Mouse (Mus musculus) lung, embryonic 15.5 days (tissue): ENCODE results near the gene Mptx2. TPM values are rescaled to one million over a fixed set of nuclear protein-coding genes. Genes with fewer than 3 reads are reported as not detected.
"Not testable (repeated sequence)": the region's sequence is repeated elsewhere in the genome, so short reads cannot be mapped to it uniquely, and the experiment has no call there.

Source experiments
- ATAC-seq: fragments of 200-750 bp; cut with Nextera tagmentation; 2 replicates; pipeline ENCODE4 v1.8.0; 2017; ENCODE audit warnings: moderate number of reproducible peaks, borderline replicate concordance; ENCODE audit not compliant: low FRiP score, low TSS enrichment; ENCODE audit errors: extremely low read depth
- H3K27ac ChIP-seq: fragments of 300-500 bp; sonication (generic); 2 replicates; pipeline ENCODE4 v1.5.1; 2015; ENCODE audit warnings: moderate library complexity, mild to moderate bottlenecking, inconsistent platforms
- H3K27me3 ChIP-seq: fragments of 300-500 bp; sonication (generic); 2 replicates; pipeline ENCODE4 v1.6.1; 2015; ENCODE audit warnings: inconsistent platforms
- H3K36me3 ChIP-seq: fragments of 300-500 bp; sonication (generic); 2 replicates; pipeline ENCODE4 v1.6.1; 2015; ENCODE audit warnings: inconsistent platforms
- H3K4me1 ChIP-seq: fragments of 300-500 bp; sonication (generic); 2 replicates; pipeline ENCODE4 v1.6.1; 2015; ENCODE audit warnings: inconsistent platforms
- H3K4me2 ChIP-seq: fragments of 300-500 bp; sonication (generic); 2 replicates; pipeline ENCODE4 v1.6.1; 2015; ENCODE audit warnings: inconsistent platforms, mild to moderate bottlenecking, moderate library complexity
- H3K4me3 ChIP-seq: fragments of 300-500 bp; sonication (generic); 2 replicates; pipeline ENCODE4 v1.5.1; 2015; ENCODE audit warnings: mild to moderate bottlenecking, inconsistent platforms
- H3K9ac ChIP-seq: fragments of 300-500 bp; sonication (generic); 2 replicates; pipeline ENCODE4 v1.6.1; 2015; ENCODE audit warnings: inconsistent platforms
- H3K9me3 ChIP-seq: fragments of 300-500 bp; sonication (generic); 2 replicates; pipeline ENCODE4 v1.6.1; 2016; ENCODE audit warnings: inconsistent platforms
- WGBS: fragments of 180-500 bp; shearing (Covaris S2); methylation state at CpG from one replicate; pipeline ENCODE4 v1.1.7; 2015; 5-methylcytosine and 5-hydroxymethylcytosine counted together
- polyA plus RNA-seq: library from polyadenylated mRNA; unstranded; fragments of >200 nt; fragmentation: Nextera tagmentation; extraction: Ambion mirVana; gene quantifications from 2 replicates; pipeline ENCODE4 v1.2.1, GENCODE M21; 2015

Gene Mptx2
- polyA plus RNA-seq: not detected in 2 replicates

DNA sequence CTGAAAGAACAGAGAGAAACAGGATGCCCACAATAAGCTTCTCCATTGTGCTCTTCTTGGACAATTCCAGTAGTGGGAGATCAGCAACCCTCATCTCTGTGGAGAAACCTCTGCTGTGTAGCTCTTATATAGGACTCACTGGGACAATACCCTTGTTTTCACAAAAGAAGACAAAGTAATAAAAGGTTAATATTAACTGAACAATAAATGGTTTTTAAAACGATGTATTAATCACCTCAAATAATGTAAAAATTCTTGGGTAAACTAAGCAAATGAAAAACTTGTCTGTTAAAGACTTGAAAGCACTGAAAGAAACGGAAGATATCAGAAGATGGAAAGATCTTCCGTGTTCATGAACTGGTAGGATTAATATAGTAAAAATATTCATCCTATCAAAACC, at the start of gene Mptx2:
Mptx2 (minus strand) TSS at position 101 of the 400 bp plus-strand sequence.
- ATAC-seq: no peak
- 68% methylated on average over 3 of the region's 3 CpGs for WGBS
- no peak within 1 kb of the TSS for H3K9ac ChIP-seq

DNA sequence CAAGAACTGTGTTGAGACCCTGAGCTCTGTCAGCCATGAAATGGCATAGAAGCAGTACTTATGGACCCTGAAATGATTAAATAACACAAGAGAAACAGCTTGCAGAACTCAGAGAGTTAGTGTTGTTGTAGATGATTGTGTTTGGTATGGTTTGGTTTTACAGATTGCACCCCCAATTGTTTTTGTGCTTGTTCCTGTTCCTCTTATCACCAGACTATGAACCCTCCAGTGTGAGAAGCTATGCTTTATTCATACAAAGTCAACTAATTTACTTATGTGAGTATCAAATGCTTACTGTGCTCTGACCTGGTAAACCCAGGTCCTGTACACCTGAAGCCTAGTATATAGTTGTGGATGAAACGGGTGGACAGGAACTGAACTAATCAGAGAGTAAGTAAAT, 49.0 kb upstream of the Mptx2 start:
- H3K27ac ChIP-seq: no peak overlapping the region
- ATAC-seq: no peak
- no peaks in the 10 kb centered on the region for H3K27me3 ChIP-seq
- WGBS: 78% methylated on average over 1 of the region's 1 CpGs
- H3K9me3 ChIP-seq: no peaks in the 10 kb centered on the region
- H3K36me3 ChIP-seq: no peaks in the 10 kb centered on the region
- no peaks in the 10 kb centered on the region for H3K4me1 ChIP-seq
- no peak overlapping the region for H3K4me3 ChIP-seq
- no peak overlapping the region for H3K9ac ChIP-seq
- no peak overlapping the region for H3K4me2 ChIP-seq

More for the DNA sequence above, at the start of gene Mptx2:
- H3K4me1 ChIP-seq: no peaks in the 10 kb centered on the region
- no peaks in the 10 kb centered on the region for H3K9me3 ChIP-seq
- no peak within 1 kb of the TSS for H3K4me3 ChIP-seq
- no peak within 1 kb of the TSS for H3K27ac ChIP-seq
- no peak within 1 kb of the TSS for H3K4me2 ChIP-seq
- H3K27me3 ChIP-seq: no peaks in the 10 kb centered on the region
- H3K36me3 ChIP-seq: no peaks in the 10 kb centered on the region

DNA sequence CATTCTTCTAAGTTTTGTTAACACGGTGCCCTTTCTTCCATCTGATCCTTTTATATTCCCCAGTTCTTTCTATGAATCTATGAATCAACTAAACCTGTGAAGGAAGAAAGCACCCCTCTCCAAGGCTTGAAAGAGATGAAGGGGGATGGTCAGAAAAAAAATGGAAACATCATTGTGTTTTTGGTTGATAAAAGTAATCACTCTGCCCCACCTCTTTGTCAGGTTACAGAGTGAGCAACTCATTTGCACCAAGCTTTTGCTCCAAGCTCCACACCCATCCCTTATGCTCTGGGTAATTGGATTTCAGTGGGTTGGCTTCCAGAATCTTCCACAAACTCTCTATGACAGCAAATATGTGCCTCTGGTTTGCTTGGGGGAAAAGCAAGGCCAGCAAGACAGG, 47.8 kb upstream of the Mptx2 start:
- H3K9ac ChIP-seq: no peak overlapping the region
- no peak overlapping the region for H3K4me3 ChIP-seq
- H3K36me3 ChIP-seq: no peaks in the 10 kb centered on the region
- no peak for ATAC-seq
- no peak overlapping the region for H3K27ac ChIP-seq
- no peak overlapping the region for H3K4me2 ChIP-seq
- no peaks in the 10 kb centered on the region for H3K4me1 ChIP-seq
- 70% methylated on average over 1 of the region's 1 CpGs for WGBS
- H3K9me3 ChIP-seq: no peaks in the 10 kb centered on the region
- H3K27me3 ChIP-seq: no peaks in the 10 kb centered on the region

DNA sequence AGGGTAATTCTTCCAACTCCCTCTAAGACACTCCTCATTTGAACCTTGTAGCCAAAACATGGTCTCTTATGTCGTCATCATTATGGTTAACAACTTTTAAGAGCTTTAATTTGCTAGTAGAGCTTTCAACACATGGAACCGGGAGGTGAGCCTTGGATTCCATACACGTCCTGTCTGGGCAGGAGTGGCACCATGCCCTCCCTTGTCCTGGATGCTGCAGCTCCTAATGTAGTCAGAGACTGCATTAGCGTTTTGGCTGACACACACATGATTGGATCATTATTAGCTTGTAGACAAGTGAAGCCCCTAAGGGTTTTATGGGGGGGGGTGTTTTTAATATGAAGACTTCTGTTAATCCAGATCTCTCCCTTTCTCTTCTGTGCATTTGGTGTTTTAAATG, 47.4 kb upstream of the Mptx2 start:
- ATAC-seq: no peak
- Histone ChIP-seq H3K4me2 (no peak overlapping the region), H3K27me3 (no peaks in the 10 kb centered on the region), H3K4me1 (no peaks in the 10 kb centered on the region), H3K9ac (no peak overlapping the region), H3K36me3 (no peaks in the 10 kb centered on the region), H3K4me3 (no peak overlapping the region), H3K9me3 (no peaks in the 10 kb centered on the region), H3K27ac (no peak overlapping the region)
- 62% methylated on average over 4 of the region's 4 CpGs for WGBS

DNA sequence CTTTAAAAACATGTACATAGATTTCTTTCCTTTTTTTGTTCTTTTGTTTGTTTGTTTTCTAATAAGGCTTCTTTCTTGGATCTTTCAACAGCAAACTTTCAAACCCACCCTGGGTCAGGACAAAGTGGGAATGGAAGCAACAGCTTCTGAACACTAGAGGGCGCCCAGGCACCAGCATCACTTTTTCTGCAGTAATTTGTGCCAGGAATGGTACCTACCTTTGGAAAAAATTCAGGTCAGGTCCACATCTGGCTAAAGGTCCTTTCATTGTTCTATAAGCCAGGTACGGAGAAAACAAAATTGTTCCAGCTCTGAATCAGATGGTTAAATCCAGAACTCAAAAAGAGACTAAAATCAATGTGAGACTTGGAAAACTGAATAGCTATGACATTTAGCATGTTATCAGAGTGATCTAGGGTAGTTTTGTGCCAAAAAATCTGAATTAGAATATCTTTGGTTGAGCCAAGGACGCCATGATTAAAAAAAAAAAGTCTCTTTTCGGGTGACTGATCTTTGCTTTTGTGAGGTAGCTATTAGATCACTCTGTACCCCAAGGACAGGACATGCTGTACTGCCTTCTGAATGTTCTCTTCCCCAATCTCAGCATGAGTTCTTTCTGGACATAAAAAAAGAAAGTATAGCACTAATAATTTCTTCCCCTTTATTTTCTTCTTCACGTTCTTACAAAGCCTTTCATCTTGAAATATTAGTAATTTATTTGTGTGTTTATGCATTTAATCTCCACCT, 46.4 kb upstream of the Mptx2 start:
- no peaks in the 10 kb centered on the region for H3K36me3 ChIP-seq
- H3K4me3 ChIP-seq: no peak overlapping the region
- ATAC-seq: no peak
- 21% methylated on average over 5 of the region's 5 CpGs for WGBS
- no peaks in the 10 kb centered on the region for H3K27me3 ChIP-seq
- H3K27ac ChIP-seq: no peak overlapping the region
- H3K9ac ChIP-seq: no peak overlapping the region
- H3K4me2 ChIP-seq: no peak overlapping the region
- H3K9me3 ChIP-seq: no peaks in the 10 kb centered on the region
- no peaks in the 10 kb centered on the region for H3K4me1 ChIP-seq

DNA sequence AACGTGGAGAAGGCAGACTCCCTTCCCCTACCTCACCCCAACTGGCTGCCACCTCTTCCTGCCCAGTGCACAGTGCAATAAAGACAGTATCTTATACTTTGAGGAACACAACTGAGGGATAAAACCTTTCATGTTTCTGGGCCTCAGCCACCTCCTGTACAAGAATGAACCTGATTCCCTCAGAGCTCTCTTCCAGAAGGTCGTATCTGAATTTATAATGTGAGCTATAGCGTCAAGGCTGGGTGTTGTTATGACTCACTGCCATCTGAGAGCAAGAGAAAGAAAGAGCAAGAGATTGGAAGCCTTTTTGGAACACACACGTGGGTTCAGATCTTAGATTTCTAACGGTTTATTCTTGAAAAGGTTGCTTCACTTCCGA, 44.7 kb upstream of the Mptx2 start:
- H3K36me3 ChIP-seq: no peaks in the 10 kb centered on the region
- H3K9ac ChIP-seq: no peak overlapping the region
- H3K9me3 ChIP-seq: no peaks in the 10 kb centered on the region
- WGBS: 57% methylated on average over 6 of the region's 6 CpGs
- H3K4me3 ChIP-seq: no peak overlapping the region
- H3K27ac ChIP-seq: no peak overlapping the region
- no peak overlapping the region for H3K4me2 ChIP-seq
- ATAC-seq: no peak
- H3K4me1 ChIP-seq: no peaks in the 10 kb centered on the region
- H3K27me3 ChIP-seq: no peaks in the 10 kb centered on the region

DNA sequence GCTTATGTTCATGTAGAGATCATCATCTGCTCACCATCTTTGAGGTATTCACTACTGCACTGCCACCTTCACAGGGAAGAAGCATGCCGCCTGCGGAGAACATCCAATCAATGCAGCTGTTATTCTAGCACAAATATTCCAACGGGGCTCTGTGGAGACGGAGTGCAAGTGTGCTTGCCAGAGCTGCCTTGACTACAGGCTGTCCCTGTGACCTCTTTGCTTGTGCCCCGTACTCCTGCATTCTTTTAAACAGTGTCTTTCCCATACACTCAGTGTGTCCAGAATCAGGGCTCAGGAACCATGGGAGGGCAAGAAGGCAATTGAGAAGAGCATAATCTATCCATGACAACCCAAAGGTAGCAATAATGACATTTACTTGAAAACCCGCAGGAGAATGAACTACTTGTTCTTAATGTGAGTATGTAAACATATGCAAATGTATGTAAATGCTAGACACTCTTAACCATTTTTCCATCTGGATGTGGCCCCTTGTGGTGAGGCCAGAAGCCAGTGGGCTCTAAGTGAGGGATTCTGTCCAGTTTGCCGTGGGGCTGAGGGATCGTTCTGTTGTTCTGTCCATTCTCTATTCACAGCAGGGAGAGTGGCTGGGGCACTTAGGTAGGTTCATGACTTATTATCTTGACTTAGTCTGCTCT, 44.1 kb upstream of the Mptx2 start:
- no peak overlapping the region for H3K9ac ChIP-seq
- no peaks in the 10 kb centered on the region for H3K9me3 ChIP-seq
- H3K27ac ChIP-seq: no peak overlapping the region
- no peak overlapping the region for H3K4me3 ChIP-seq
- H3K36me3 ChIP-seq: no peaks in the 10 kb centered on the region
- no peak for ATAC-seq
- 61% methylated on average over 8 of the region's 8 CpGs for WGBS
- no peaks in the 10 kb centered on the region for H3K4me1 ChIP-seq
- H3K27me3 ChIP-seq: no peaks in the 10 kb centered on the region
- H3K4me2 ChIP-seq: no peak overlapping the region

DNA sequence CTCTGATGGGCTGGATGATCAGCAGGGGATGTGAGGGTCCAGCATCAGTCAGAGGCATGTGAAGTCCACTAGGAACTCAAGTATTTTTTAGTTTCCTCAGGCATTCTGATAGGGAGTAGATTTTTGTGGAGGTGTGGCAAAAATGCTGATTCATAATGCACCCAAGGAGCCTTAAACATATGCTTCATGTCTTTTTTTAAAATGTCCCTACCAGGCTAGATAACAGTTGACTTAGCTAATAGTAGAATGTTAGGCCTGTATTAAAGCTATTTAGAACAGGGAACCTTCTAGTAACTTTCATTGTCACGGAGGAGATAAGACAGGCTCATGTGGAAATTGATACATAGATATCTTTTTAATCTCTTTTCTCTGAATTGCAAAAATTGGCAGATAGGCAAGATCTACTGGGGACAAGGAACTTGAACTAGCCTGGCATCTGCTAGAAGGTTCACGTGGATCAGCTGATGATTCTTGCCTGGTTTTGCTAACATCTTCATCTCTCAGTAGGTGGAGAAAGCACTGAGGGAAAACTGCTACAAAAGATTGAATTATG, 40.4 kb upstream of the Mptx2 start:
- no peak for ATAC-seq
- H3K27me3 ChIP-seq: no peaks in the 10 kb centered on the region
- 86% methylated on average over 2 of the region's 2 CpGs for WGBS
- H3K9ac ChIP-seq: no peak overlapping the region
- no peaks in the 10 kb centered on the region for H3K4me1 ChIP-seq
- H3K9me3 ChIP-seq: no peaks in the 10 kb centered on the region
- H3K4me2 ChIP-seq: no peak overlapping the region
- H3K36me3 ChIP-seq: no peaks in the 10 kb centered on the region
- no peak overlapping the region for H3K27ac ChIP-seq
- no peak overlapping the region for H3K4me3 ChIP-seq

DNA sequence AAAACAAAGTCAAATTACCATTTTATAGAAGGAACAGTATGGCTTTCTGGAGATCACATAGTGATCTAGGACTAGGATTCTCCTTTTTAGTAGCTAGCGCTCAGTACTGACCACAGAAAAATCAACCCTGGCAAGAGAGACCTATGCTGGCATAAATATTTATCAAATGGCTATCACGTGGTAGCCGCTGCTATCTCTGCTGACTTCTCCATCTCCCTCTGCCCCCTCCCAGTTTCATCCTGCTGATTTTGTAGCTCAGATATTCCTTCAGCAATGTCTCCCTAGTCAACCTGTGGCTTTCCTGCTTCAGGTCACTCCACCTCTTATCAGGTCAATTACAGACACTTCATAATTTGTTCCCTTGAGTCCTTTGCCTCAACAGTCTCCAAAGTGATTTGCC, 38.1 kb upstream of the Mptx2 start:
- WGBS: 56% methylated on average over 3 of the region's 3 CpGs
- H3K27me3 ChIP-seq: no peaks in the 10 kb centered on the region
- no peak overlapping the region for H3K27ac ChIP-seq
- no peak overlapping the region for H3K9ac ChIP-seq
- H3K4me1 ChIP-seq: no peaks in the 10 kb centered on the region
- H3K36me3 ChIP-seq: no peaks in the 10 kb centered on the region
- no peaks in the 10 kb centered on the region for H3K9me3 ChIP-seq
- no peak overlapping the region for H3K4me2 ChIP-seq
- H3K4me3 ChIP-seq: no peak overlapping the region
- ATAC-seq: no peak

DNA sequence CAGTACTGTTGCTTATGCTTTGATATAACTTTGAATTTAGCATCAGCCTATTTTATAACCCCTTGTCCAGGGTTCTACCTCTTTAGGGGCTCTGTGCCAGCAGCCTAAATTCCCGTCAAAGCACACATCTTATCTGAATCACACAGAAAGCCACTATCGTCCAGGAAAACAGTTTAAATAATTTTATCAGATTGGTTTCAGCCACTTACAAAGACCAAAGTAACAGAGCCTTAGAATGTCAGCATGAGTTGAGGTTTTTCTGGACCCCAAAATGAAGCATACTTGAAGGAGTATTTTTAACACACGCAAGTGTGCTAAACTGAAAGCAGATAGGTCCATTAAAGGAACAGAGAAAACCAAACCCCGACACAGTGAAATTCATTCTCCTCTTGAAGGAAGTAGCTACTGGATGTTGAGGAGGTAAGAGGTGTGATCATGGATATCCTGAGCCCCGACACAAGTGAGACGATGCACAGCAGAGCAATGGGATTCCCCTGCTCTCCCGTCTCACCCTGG, 36.0 kb upstream of the Mptx2 start:
- H3K27ac ChIP-seq, H3K9ac ChIP-seq, H3K4me2 ChIP-seq, ATAC-seq, H3K9me3 ChIP-seq, H3K27me3 ChIP-seq, H3K4me3 ChIP-seq, H3K4me1 ChIP-seq, H3K36me3 ChIP-seq: not testable (repeated sequence)
- WGBS: 47% methylated on average over 7 of the region's 7 CpGs

DNA sequence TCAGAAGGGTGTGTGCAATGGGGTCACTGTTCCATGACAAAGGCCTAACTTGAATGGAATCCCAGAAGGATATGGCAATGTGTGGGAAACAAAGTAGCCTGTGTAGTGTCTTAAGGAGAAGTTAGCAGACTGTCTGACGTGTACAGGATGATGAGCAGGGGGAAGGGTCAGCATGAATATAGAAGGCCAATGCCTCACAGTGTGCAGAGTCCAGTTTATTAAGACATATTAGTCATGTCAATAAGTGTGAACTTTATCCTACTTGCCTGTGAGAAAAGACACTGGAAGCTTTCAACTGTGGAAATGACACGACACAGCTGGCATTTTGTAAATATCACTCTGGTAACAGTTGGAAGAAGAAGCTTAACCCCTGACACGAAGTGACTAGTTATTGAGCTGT, 25.2 kb upstream of the Mptx2 start:
- not testable (repeated sequence) for H3K9me3 ChIP-seq, H3K27ac ChIP-seq, H3K9ac ChIP-seq, H3K36me3 ChIP-seq, H3K4me3 ChIP-seq, H3K4me1 ChIP-seq, ATAC-seq, H3K27me3 ChIP-seq, H3K4me2 ChIP-seq
- WGBS: 29% methylated on average over 3 of the region's 3 CpGs

DNA sequence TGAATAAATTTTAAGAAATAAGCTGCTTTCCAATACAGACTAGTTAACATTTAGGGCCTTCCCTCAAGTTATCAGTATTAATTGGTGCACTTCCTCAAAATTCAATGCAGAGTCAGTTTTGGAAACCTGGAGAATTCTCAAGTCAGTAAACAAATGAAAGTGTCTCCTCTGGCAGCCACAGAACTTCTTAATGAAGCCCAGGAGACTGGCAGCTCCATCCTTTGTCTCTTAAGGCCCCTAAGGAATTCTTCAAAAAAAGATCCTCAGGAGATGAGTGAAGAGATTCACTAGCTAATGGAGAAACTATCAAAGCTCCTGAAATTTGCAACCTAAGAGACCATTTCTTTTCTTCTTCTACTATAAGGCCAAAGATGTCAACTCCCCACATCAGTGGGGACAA, 11.9 kb downstream of the Mptx2 start, which contains the start of gene Olfr418:
Olfr418 (plus strand) TSS at position 301 of the 400 bp plus-strand sequence.
- no peaks in the 10 kb centered on the region for H3K36me3 ChIP-seq
- no peak within 1 kb of the TSS for H3K4me3 ChIP-seq
- ATAC-seq: no peak
- no peaks in the 10 kb centered on the region for H3K4me1 ChIP-seq
- no peaks in the 10 kb centered on the region for H3K9me3 ChIP-seq
- H3K27ac ChIP-seq: no peak within 1 kb of the TSS
- H3K27me3 ChIP-seq: no peaks in the 10 kb centered on the region
- H3K4me2 ChIP-seq: no peak within 1 kb of the TSS
- H3K9ac ChIP-seq: no peak within 1 kb of the TSS
